Mouse (Mus musculus) small intestine, adult 2 months (tissue): ENCODE data around the gene Ormdl3. TPM values are rescaled to one million over a fixed set of nuclear protein-coding genes. Genes with fewer than 3 reads are reported as not detected.

Experiments used
- H3K27ac ChIP-seq: fragments of 200-500 bp; 2 replicates; pipeline ENCODE4 v1.5.1; 2012; ENCODE audit warnings: low read depth, low read length, control low read depth, inconsistent platforms; ENCODE audit not compliant: insufficient read depth
- H3K27me3 ChIP-seq: fragments of 200-500 bp; 2 replicates; pipeline ENCODE4 v1.6.1; 2012; ENCODE audit warnings: mild to moderate bottlenecking, moderate library complexity, low read length, inconsistent platforms; ENCODE audit not compliant: control insufficient read depth, insufficient read depth
- H3K36me3 ChIP-seq: fragments of 200-500 bp; 2 replicates; pipeline ENCODE4 v1.6.1; 2012; ENCODE audit warnings: mild to moderate bottlenecking, low read length, control low read depth, inconsistent platforms; ENCODE audit not compliant: control insufficient read depth, insufficient read depth
- H3K4me1 ChIP-seq: fragments of 200-500 bp; 2 replicates; pipeline ENCODE4 v1.6.1; 2012; ENCODE audit warnings: low read length, inconsistent platforms, mixed read lengths; ENCODE audit not compliant: control insufficient read depth, insufficient read depth, insufficient read length
- H3K4me3 ChIP-seq: fragments of 200-500 bp; 2 replicates; pipeline ENCODE4 v1.5.1; 2012; ENCODE audit warnings: low read depth, mild to moderate bottlenecking, control low read depth, inconsistent platforms, low read length, moderate library complexity
- CTCF ChIP-seq: fragments of 200-500 bp; IDR thresholded peaks from 2 replicates; pipeline ENCODE4 v1.5.1; 2012; ENCODE audit warnings: low read depth, mild to moderate bottlenecking, control low read depth, inconsistent platforms, low read length, moderate library complexity, mixed read lengths; ENCODE audit not compliant: insufficient replicate concordance, insufficient read length; ENCODE audit errors: extremely low read depth
- POLR2A ChIP-seq: fragments of 200-500 bp; IDR thresholded peaks from 2 replicates; pipeline ENCODE4 v1.6.1; 2012; ENCODE audit warnings: low read depth, mild to moderate bottlenecking, control low read depth, inconsistent platforms, low read length, moderate library complexity
- WGBS: fragments of 180-500 bp; shearing (Covaris S2); methylation state at CpG from one replicate; pipeline ENCODE4 v1.1.7; 2018; 5-methylcytosine and 5-hydroxymethylcytosine counted together
- polyA plus RNA-seq: library from polyadenylated mRNA; depleted of rRNA; stranded (reverse); fragments of >200 nt; gene quantifications from 2 replicates; pipeline ENCODE4 v1.2.3, GENCODE M21; 2012; rRNA removed

Gene Ormdl3
- polyA plus RNA-seq, 1 experiment: 105 TPM

GRCm38 (mm10) chr11:98543414-98543813 lies 43.8 kb downstream of the Ormdl3 start:
- TF ChIP-seq CTCF (no peak), POLR2A (no peak)
- WGBS: 74% methylated on average over 1 of the region's 1 CpGs
- Histone ChIP-seq H3K4me3 (no peak overlapping the region), H3K27ac (no peak overlapping the region), H3K4me1 (no peaks in the 10 kb centered on the region), H3K36me3 (no peaks in the 10 kb centered on the region), H3K27me3 (peaks cover 33% of the 10 kb centered on the region)

GRCm38 (mm10) chr11:98542553-98542952 lies 44.6 kb downstream of the Ormdl3 start:
- no peaks in the 10 kb centered on the region for H3K4me1 ChIP-seq
- no peaks in the 10 kb centered on the region for H3K36me3 ChIP-seq
- WGBS: 60% methylated on average over 8 of the region's 8 CpGs
- peaks cover 25% of the 10 kb centered on the region for H3K27me3 ChIP-seq
- TF ChIP-seq CTCF: no peak
- no peak for TF ChIP-seq POLR2A
- no peak overlapping the region for H3K27ac ChIP-seq
- H3K4me3 ChIP-seq: no peak overlapping the region

GRCm38 (mm10) chr11:98540319-98540718 lies 46.8 kb downstream of the Ormdl3 start:
- H3K27ac ChIP-seq: no peak overlapping the region
- peaks cover 9% of the 10 kb centered on the region for H3K27me3 ChIP-seq
- no peak for TF ChIP-seq POLR2A
- TF ChIP-seq CTCF: peak; percentile 43; the same call in 1 of the 2 replicates
- 81% methylated on average over 5 of the region's 5 CpGs for WGBS
- no peaks in the 10 kb centered on the region for H3K36me3 ChIP-seq
- no peaks in the 10 kb centered on the region for H3K4me1 ChIP-seq
- no peak overlapping the region for H3K4me3 ChIP-seq

- Histone ChIP-seq H3K4me3 (no peak overlapping the region), H3K27me3 (peaks cover 9% of the 10 kb centered on the region; the same call in 1 of the 2 replicates), H3K4me1 (no peaks in the 10 kb centered on the region), H3K36me3 (no peaks in the 10 kb centered on the region), H3K27ac (no peak overlapping the region)
- TF ChIP-seq POLR2A: no peak
- TF ChIP-seq CTCF: no peak
These were observed 49.6 kb downstream of the Ormdl3 start for GRCm38 (mm10) chr11:98537480-98538034.

Other genes starting within 250 kb of the Ormdl3 start
- 86.8 and 270 TPM in 2 replicates for gene Ppp1r1b, start 239.0 kb downstream of the Ormdl3 start, polyA plus RNA-seq
- 47.0 and 76.5 TPM in 2 replicates for gene Stard3, start 229.0 kb downstream of the Ormdl3 start, polyA plus RNA-seq
- 0.24 and 0.42 TPM in 2 replicates for gene Tcap, start 203.6 kb downstream of the Ormdl3 start, polyA plus RNA-seq
- gene Pnmt, start 200.9 kb downstream of the Ormdl3 start, polyA plus RNA-seq: not detected in 2 replicates
- gene Pgap3, start 186.9 kb downstream of the Ormdl3 start, polyA plus RNA-seq: 26.0 and 52.1 TPM in 2 replicates
- 40.2 and 105 TPM in 2 replicates for gene Erbb2, start 174.9 kb downstream of the Ormdl3 start, polyA plus RNA-seq
- 17.2 and 37.7 TPM in 2 replicates for gene Mien1, start 148.4 kb downstream of the Ormdl3 start, polyA plus RNA-seq
- 33.0 and 137 TPM in 2 replicates for gene Grb7, start 141.0 kb downstream of the Ormdl3 start, polyA plus RNA-seq
- 6.6 and 9.7 TPM in 2 replicates for gene Ikzf3, start 41.3 kb downstream of the Ormdl3 start, polyA plus RNA-seq
- not detected in 2 replicates for gene Zpbp2, start 36.3 kb downstream of the Ormdl3 start, polyA plus RNA-seq
- gene Lrrc3c, start 10.9 kb upstream of the Ormdl3 start, polyA plus RNA-seq: not detected in 2 replicates
- not detected in 2 replicates for gene Gm12355, start 38.3 kb upstream of the Ormdl3 start, polyA plus RNA-seq
- not detected in 2 replicates for gene Gsdma3, start 39.0 kb upstream of the Ormdl3 start, polyA plus RNA-seq
- gene Gsdma2, start 59.4 kb upstream of the Ormdl3 start, polyA plus RNA-seq: 0.49 and 75.8 TPM in 2 replicates
- gene Gsdma, start 77.0 kb upstream of the Ormdl3 start, polyA plus RNA-seq: 0.25 and 0.41 TPM in 2 replicates
- 86.4 and 139 TPM in 2 replicates for gene Psmd3, start 95.2 kb upstream of the Ormdl3 start, polyA plus RNA-seq
- 0.10 TPM in 1 of 2 replicates, not detected in the other for gene Csf3, start 113.9 kb upstream of the Ormdl3 start, polyA plus RNA-seq
- 23.8 and 49.5 TPM in 2 replicates for gene Med24, start 142.1 kb upstream of the Ormdl3 start, polyA plus RNA-seq
- gene Thra, start 153.3 kb upstream of the Ormdl3 start, polyA plus RNA-seq: 46.5 and 128 TPM in 2 replicates
- 59.8 and 206 TPM in 2 replicates for gene Nr1d1, start 188.0 kb upstream of the Ormdl3 start, polyA plus RNA-seq
- gene Msl1, start 208.1 kb upstream of the Ormdl3 start, polyA plus RNA-seq: 19.8 and 38.5 TPM in 2 replicates
- 11.7 and 22.0 TPM in 2 replicates for gene Casc3, start 217.5 kb upstream of the Ormdl3 start, polyA plus RNA-seq
- gene Rapgefl1, start 249.4 kb upstream of the Ormdl3 start, polyA plus RNA-seq: 11.4 and 47.6 TPM in 2 replicates